8 mouse cellular contexts compared by ENCODE assay signal in genomic region chr11:75178011-75178410, GRCm38 (mm10). TPM values are rescaled to one million over a fixed set of nuclear protein-coding genes. Genes with fewer than 3 reads are reported as not detected.
DNase-seq lines count a peak whose midpoint lies in the region; ATAC-seq and TF ChIP-seq lines count a peak whose summit lies in the region.

No protein-coding gene starts in this region.

- H3K27ac ChIP-seq in forebrain, embryonic 16.5 days (ENCODE audit: low read length): no peak overlapping the region; the same call in 1 of the 2 replicates
- H3K27ac ChIP-seq in liver, embryonic 15.5 days (replicated peaks): peak overlapping the region; percentile 68

- DNase-seq in heart, adult 11 months: peak; percentile 93
- no peak for DNase-seq in heart, postnatal 25 days (ENCODE audit: low spot score)
- DNase-seq in ovary, adult 18-20 months (ENCODE audit: low spot score): no peak
- DNase-seq in urinary bladder, postnatal 4 days (ENCODE audit: low spot score in 2 of 2): no peak

- intact Hi-C loops in heart, postnatal 25 days (cut with DNase I): loop anchor here (5.0 to 10.0 kb wide), 3 partner anchors 224 to 353 kb away; partner anchors contain the start of gene Prpf8

- peak overlapping the region; percentile 80 for H3K4me2 ChIP-seq in forebrain, embryonic 16.5 days (ENCODE audit: low read length)
- peak overlapping the region; percentile 80 for H3K4me2 ChIP-seq in liver, embryonic 15.5 days

- H3K27me3 ChIP-seq in E14TG2a.4 (ENCODE audit: insufficient read depth, low read length): peaks cover 21% of the 10 kb centered on the region
- H3K27me3 ChIP-seq in forebrain, embryonic 16.5 days (replicated peaks; ENCODE audit: control insufficient read depth, insufficient read depth, low read length): no peaks in the 10 kb centered on the region
- peaks cover 33% of the 10 kb centered on the region for H3K27me3 ChIP-seq in liver, embryonic 15.5 days

- peak overlapping the region; percentile 91 for H3K4me3 ChIP-seq in E14TG2a.4 (replicated peaks; ENCODE audit: low read length)
- H3K4me3 ChIP-seq in forebrain, embryonic 16.5 days (replicated peaks; ENCODE audit: low read length): peak overlapping the region; percentile 59
- peak overlapping the region; percentile 91 for H3K4me3 ChIP-seq in liver, embryonic 15.5 days (replicated peaks)

- no peak for TF ChIP-seq CTCF in E14TG2a.4 (conservative IDR thresholded peaks at IDR 0.05; ENCODE audit: low read length)

- ATAC-seq in forebrain, embryonic 16.5 days: no peak
- ATAC-seq in liver, embryonic 15.5 days (ENCODE audit: insufficient read depth): no peak
- ATAC-seq in erythroid progenitor cell, adult 5-6 weeks (replicated peaks; ENCODE audit: low FRiP score, poor library complexity, severe bottlenecking): no peak

- WGBS in forebrain, embryonic 16.5 days: 61% methylated on average over 12 of the region's 12 CpGs
- WGBS in liver, embryonic 15.5 days (ENCODE audit: insufficient replicate concordance): 34% methylated on average over 12 of the region's 12 CpGs

- H3K36me3 ChIP-seq in E14TG2a.4 (ENCODE audit: insufficient read depth, low read length): peaks cover 65% of the 10 kb centered on the region
- peaks cover 4% of the 10 kb centered on the region; the same call in 1 of the 2 replicates for H3K36me3 ChIP-seq in forebrain, embryonic 16.5 days (ENCODE audit: control insufficient read depth, insufficient read depth)
- peaks cover 35% of the 10 kb centered on the region for H3K36me3 ChIP-seq in liver, embryonic 15.5 days (replicated peaks)

- peaks cover 41% of the 10 kb centered on the region for H3K4me1 ChIP-seq in E14TG2a.4 (replicated peaks; ENCODE audit: low read depth, low read length)
- peaks cover 19% of the 10 kb centered on the region for H3K4me1 ChIP-seq in forebrain, embryonic 16.5 days (replicated peaks; ENCODE audit: control insufficient read depth, insufficient read depth, low read length)
- H3K4me1 ChIP-seq in liver, embryonic 15.5 days (replicated peaks): peaks cover 31% of the 10 kb centered on the region

- peak overlapping the region; percentile 56 for H3K9ac ChIP-seq in forebrain, embryonic 16.5 days (replicated peaks; ENCODE audit: low read depth, low read length)
- peak overlapping the region; percentile 81 for H3K9ac ChIP-seq in liver, embryonic 15.5 days

- no peaks in the 10 kb centered on the region for H3K9me3 ChIP-seq in E14TG2a.4 (ENCODE audit: low read length)
- H3K9me3 ChIP-seq in forebrain, embryonic 16.5 days (ENCODE audit: control insufficient read depth, low read length): no peaks in the 10 kb centered on the region
- H3K9me3 ChIP-seq in liver, embryonic 15.5 days (replicated peaks): no peaks in the 10 kb centered on the region

RNA-seq across cellular contexts. Expression of gene Ovca2, which starts 0.6 kb away (rescaled TPM):
- 1 to 10 TPM; 6.0 to 6.1 TPM for total RNA-seq in heart, postnatal 25 days (2021)
- polyA plus RNA-seq in forebrain, embryonic 16.5 days (2015; fragmentation: Nextera tagmentation; extraction: Ambion mirVana): 18.0 and 20.8 TPM in 2 replicates
- polyA plus RNA-seq in liver, embryonic 15.5 days (2015; fragmentation: Nextera tagmentation; extraction: Ambion mirVana): 9.2 and 10.2 TPM in 2 replicates
- total RNA-seq in erythroid progenitor cell, adult 5-6 weeks (2015; ENCODE audit: low replicate concordance): 4.2 and 15.1 TPM in 2 replicates
- 1.9 and 4.2 TPM in 2 replicates for total RNA-seq in erythroid progenitor cell, adult 5-6 weeks (2017; ENCODE audit: low replicate concordance)

RNA-seq across cellular contexts. Expression of gene Hic1, which starts 8.7 kb away (rescaled TPM):
- 10 to 100 TPM; 15.3 to 19.2 TPM for total RNA-seq in heart, postnatal 25 days (2021)
- polyA plus RNA-seq in forebrain, embryonic 16.5 days (2015; fragmentation: Nextera tagmentation; extraction: Ambion mirVana): 1.2 and 2.3 TPM in 2 replicates
- 1.3 and 1.5 TPM in 2 replicates for polyA plus RNA-seq in liver, embryonic 15.5 days (2015; fragmentation: Nextera tagmentation; extraction: Ambion mirVana)
- total RNA-seq in erythroid progenitor cell, adult 5-6 weeks (2015; ENCODE audit: low replicate concordance): not detected in 2 replicates
- not detected in 2 replicates for total RNA-seq in erythroid progenitor cell, adult 5-6 weeks (2017; ENCODE audit: low replicate concordance)

RNA-seq across cellular contexts. Expression of gene Dph1, which starts 13.0 kb away (rescaled TPM):
- 1 to 10 TPM; 7.4 to 9.0 TPM for total RNA-seq in heart, postnatal 25 days (2021)
- polyA plus RNA-seq in forebrain, embryonic 16.5 days (2015; fragmentation: Nextera tagmentation; extraction: Ambion mirVana): 15.4 and 16.1 TPM in 2 replicates
- polyA plus RNA-seq in liver, embryonic 15.5 days (2015; fragmentation: Nextera tagmentation; extraction: Ambion mirVana): 10.9 and 11.6 TPM in 2 replicates
- total RNA-seq in erythroid progenitor cell, adult 5-6 weeks (2015; ENCODE audit: low replicate concordance): not detected in 2 replicates
- total RNA-seq in erythroid progenitor cell, adult 5-6 weeks (2017; ENCODE audit: low replicate concordance): 1.1 and 6.3 TPM in 2 replicates

RNA-seq across cellular contexts. Expression of gene Rtn4rl1, which starts 15.6 kb away (rescaled TPM):
- 1 to 10 TPM; 9.7 to 9.8 TPM for total RNA-seq in heart, postnatal 25 days (2021)
- 5.5 and 6.3 TPM in 2 replicates for polyA plus RNA-seq in forebrain, embryonic 16.5 days (2015; fragmentation: Nextera tagmentation; extraction: Ambion mirVana)
- polyA plus RNA-seq in liver, embryonic 15.5 days (2015; fragmentation: Nextera tagmentation; extraction: Ambion mirVana): 0.74 and 0.88 TPM in 2 replicates
- total RNA-seq in erythroid progenitor cell, adult 5-6 weeks (2015; ENCODE audit: low replicate concordance): 0.42 and 1.1 TPM in 2 replicates
- not detected in 2 replicates for total RNA-seq in erythroid progenitor cell, adult 5-6 weeks (2017; ENCODE audit: low replicate concordance)

Comparison
In these comparisons a context has a peak if more than half of its experiments do, and no peak if none do; other contexts are left out.
1. RNA of gene Hic1, which starts 8.7 kb away (total RNA-seq): 15.3 to 19.2 TPM in heart, postnatal 25 days; not detected in erythroid progenitor cell, adult 5-6 weeks; every median in the first group is over 10 times any median in the second.
2. Peak in every context shown above with its lines, with median percentiles within 50 percentile points of each other: H3K4me3 ChIP-seq.